ENCODE assay signal across 15 mouse cellular contexts in the genomic region with DNA sequence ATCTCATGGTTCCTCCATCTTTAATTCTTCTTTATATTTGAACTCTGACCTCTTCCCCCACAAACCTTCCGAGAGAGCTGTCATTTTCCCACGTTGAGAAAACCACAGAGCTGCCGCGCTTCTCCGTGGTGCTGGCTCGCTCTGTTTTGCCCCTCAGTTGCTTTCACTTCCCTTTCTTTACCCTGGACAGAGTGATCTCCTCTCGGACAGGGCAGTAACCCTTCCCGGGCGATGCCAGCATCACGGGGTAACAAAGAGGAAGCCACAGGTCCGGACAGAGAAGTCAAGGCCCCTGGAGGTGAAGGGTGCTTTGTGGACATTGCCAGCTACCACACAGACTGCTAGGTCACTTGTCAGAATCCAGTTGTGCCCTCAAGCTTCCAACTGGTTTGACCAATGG.
DNase-seq lines count a peak whose midpoint lies in the region; TF ChIP-seq lines count a peak whose summit lies in the region.
"Had no signal": no experiment of that assay in that cellular context is flagged by ENCODE, and none has a peak within 500 bp of the region (broad histone marks: within the 10 kb centered on the region; RNA-seq: fewer than 3 reads in every experiment).

No protein-coding gene starts in this region.

- H3K27me3 ChIP-seq in kidney, adult 2 months (replicated peaks; ENCODE audit: control insufficient read depth, insufficient read depth, low read length) = no peaks in the 10 kb centered on the region
- H3K27me3 ChIP-seq: embryonic facial prominence, embryonic 12.5 days; forebrain, embryonic 15.5 days; heart, embryonic 13.5 days; limb, embryonic 15.5 days had no signal

- no peaks in the 10 kb centered on the region for H3K36me3 ChIP-seq in kidney, adult 2 months (ENCODE audit: control insufficient read depth, insufficient read depth, low read length)
- H3K36me3 ChIP-seq: embryonic facial prominence, embryonic 12.5 days; forebrain, embryonic 15.5 days; heart, embryonic 13.5 days; limb, embryonic 15.5 days had no signal

- H3K27ac ChIP-seq in kidney, adult 2 months (ENCODE audit: insufficient read depth, low read depth, low read length) = no peak overlapping the region
- H3K27ac ChIP-seq in bone marrow macrophage, adult 2 months (ENCODE audit: insufficient read depth, low read depth, low read length) = peak overlapping the region; percentile 31
- H3K27ac ChIP-seq: embryonic facial prominence, embryonic 12.5 days; forebrain, embryonic 15.5 days; heart, embryonic 13.5 days; limb, embryonic 15.5 days had no signal

- no peak for TF ChIP-seq CTCF in kidney, adult 2 months (conservative IDR thresholded peaks at IDR 0.05; ENCODE audit: insufficient read depth, insufficient read length, low read depth, low read length)
- TF ChIP-seq CTCF in bone marrow macrophage, adult 2 months (IDR thresholded peaks at IDR 0.05; ENCODE audit: low read depth, low read length) = no peak

- peak; percentile 36 for DNase-seq in kidney, adult 2 months
- DNase-seq in kidney, postnatal 10 days = no peak
- DNase-seq in heart, postnatal 25 days (ENCODE audit: low spot score) = peak; percentile 33
- DNase-seq in lung, postnatal 36 days = peak; percentile 71
- DNase-seq in cerebellum, adult 11-12 months = no peak
- DNase-seq in urinary bladder, postnatal 36 days (ENCODE audit: low spot score in 2 of 2) = no peak
- no peak for DNase-seq in neural tube, embryonic 10.5 days (ENCODE audit: extremely low spot score, low spot score)
- DNase-seq: cerebellum, adult 2 months; right cerebral cortex, postnatal 25 days; thymus, adult 2 months had no signal

- no peak for TF ChIP-seq POLR2A in kidney, adult 2 months (IDR thresholded peaks at IDR 0.05; ENCODE audit: low read depth, low read length)
- no peak for TF ChIP-seq POLR2A in bone marrow macrophage, adult 2 months (IDR thresholded peaks at IDR 0.05; ENCODE audit: borderline replicate concordance, low read depth, low read length)

- no peak overlapping the region for H3K4me3 ChIP-seq in kidney, adult 2 months (ENCODE audit: insufficient read depth, low read depth, low read length)
- H3K4me3 ChIP-seq in bone marrow macrophage, adult 2 months (ENCODE audit: insufficient read depth, low read length) = no peak overlapping the region
- H3K4me3 ChIP-seq: embryonic facial prominence, embryonic 12.5 days; forebrain, embryonic 15.5 days; heart, embryonic 13.5 days; limb, embryonic 15.5 days had no signal

- no peaks in the 10 kb centered on the region for H3K4me1 ChIP-seq in kidney, adult 2 months (ENCODE audit: control insufficient read depth, insufficient read depth, low read length)
- H3K4me1 ChIP-seq in bone marrow macrophage, adult 2 months (ENCODE audit: control insufficient read depth, insufficient read depth, low read length) = peaks cover 14% of the 10 kb centered on the region
- H3K4me1 ChIP-seq: heart, embryonic 13.5 days had no signal

- WGBS in kidney, adult 2 months = 81% methylated on average over 11 of the region's 11 CpGs

- intact Hi-C loops in heart, postnatal 25 days (cut with DNase I) = no loop called here

Comparison
In these comparisons a context has a peak if more than half of its experiments do, and no peak if none do; other contexts are left out.
1. DNase-seq: peak in kidney, adult 2 months (single experiment), heart, postnatal 25 days (single experiment) and lung, postnatal 36 days (single experiment); none in kidney, postnatal 10 days (single experiment), cerebellum, adult 11-12 months (single experiment), urinary bladder, postnatal 36 days (0 of 2) and neural tube, embryonic 10.5 days (single experiment).